Mouse (Mus musculus) urinary bladder, postnatal 10 days (tissue): ENCODE data around the gene Trpm3.

Experiments used
- DNase-seq: peaks from one replicate; pipeline ENCODE4 v3.0.0; 2022; ENCODE audit warnings: low spot score

The Trpm3 gene

DNA sequence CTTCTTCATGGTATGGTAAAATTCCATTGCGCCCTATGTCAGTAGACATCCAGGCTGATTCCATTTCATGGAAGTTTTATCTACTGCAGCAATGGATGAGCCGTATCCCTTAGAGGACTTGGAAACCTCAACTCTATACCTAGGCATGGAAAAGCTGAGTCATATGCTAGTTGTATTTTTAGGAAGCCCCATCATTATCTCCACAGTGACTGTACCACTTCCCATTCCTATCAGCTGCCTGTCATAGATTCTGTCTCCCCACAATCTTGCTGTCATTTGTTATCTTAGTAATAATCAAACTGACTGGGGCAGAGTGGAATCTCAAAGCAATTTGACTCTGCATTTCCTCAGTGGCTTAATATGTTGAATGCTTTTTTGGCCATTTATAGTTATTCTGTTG lies 169.2 kb downstream of the Trpm3 start:
- DNase-seq: no peak

DNA sequence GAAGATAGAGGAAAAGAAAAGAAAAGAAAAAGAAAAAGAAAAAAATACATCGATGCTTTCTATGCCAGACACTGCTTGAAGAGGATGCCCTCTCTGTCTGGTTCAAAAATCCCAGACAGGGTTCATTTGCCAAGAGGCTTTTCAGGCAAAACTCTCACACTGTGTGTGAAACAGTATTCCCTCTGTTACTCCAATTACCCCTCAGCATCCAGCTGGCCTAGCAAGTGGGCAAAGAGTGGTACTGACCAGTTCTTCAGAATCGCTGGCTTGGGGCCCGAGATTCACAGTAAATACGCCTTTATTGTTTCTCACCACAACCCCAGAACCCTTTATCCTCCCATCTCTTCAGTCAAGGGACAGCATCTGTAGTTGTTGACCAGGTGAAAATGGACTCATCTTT lies 178.5 kb downstream of the Trpm3 start:
- DNase-seq: no peak

DNA sequence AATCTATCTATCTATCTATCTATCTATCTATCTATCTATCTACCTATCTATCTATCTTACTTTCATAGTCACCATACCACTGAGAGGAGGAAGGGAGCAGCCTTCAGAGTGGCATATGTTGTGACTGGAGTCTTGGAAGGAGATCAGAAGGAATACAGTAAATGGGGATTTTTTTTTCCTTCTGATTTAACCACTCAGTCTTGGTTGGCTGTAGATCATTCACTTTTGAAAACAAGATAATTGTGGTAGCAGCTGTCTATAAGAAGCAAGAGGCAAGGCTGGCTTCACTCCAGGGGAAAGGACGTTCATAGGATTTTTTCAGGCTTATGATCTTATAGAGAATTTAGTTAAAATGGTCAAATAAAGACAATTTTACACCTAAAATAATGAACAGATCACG lies 188.0 kb downstream of the Trpm3 start:
- DNase-seq: no peak

DNA sequence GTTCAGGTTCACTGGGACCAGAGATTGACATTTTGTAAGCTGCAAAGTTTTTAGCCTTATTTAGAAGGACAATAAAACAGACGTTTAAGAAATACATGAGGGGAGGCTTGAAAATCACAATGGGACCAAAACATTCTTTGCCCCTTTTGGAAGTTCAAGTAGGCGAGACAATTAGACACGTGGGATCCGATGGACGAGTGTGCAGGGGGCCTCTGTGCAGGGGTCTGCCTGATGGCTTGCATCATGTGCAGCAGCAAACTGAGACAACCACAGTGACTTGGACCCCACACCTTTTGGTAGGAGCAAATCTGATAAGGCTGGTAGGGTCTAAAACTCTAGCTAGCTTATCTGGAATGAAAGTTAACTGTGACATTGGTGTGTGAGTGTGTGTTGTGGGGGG lies 188.4 kb downstream of the Trpm3 start:
- no peak for DNase-seq

DNA sequence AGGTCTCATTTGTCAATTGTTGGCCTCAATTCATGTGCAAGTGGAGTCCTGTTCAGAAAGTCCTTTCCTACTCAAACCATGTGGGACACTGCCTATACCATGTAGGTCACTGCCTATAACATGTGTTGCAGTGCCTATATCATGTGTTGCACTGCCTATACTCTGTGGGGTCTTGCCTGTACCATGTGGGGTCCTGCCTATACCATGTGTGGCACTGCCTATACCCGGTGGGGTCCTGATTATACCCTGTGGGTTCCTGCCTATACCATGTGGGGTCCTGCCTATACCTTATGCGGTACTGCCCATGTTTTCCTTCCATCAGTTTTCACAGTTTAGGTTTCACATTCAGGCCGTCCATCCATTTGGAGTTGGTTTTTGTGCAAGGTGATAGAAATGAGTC lies 197.4 kb downstream of the Trpm3 start:
- DNase-seq: no peak

DNA sequence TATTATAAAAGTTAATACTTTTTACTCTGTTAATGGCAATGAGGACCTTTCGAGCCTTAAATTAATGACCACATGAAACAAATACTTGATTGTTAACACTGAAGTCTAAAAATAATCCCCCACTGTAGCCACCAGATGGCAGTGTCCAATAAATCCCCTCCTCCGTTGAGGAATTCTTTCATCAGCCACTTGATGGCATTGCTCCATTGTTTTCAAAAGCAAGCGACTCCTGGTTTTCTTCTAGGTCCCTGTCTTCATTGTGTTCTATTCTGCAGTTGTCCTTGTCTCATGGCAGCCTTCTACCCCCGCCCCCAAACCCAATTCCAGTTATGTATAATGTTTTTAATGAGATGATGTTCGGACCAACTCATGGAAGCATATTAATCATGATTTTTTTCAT lies 198.6 kb downstream of the Trpm3 start:
- no peak for DNase-seq

DNA sequence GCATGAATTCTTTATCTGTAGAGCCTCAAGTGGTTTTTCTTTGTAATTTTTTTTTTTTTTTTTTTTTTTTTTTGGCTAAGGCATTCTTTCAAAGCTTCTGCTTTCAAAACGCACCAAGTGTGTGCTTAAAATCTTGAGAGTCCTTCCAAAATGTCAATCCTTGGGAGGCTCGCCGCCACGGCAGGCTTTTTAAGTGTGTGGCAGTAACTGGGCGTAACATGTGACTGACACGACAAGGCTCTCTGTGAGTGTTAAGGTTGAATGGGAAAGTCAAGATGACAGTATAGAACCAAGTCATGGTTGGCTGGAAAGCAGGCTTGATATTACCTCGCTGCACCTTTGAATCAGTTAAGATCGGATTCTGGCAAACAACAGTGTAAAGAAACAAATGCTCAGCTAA lies 200.1 kb downstream of the Trpm3 start:
- DNase-seq: no peak

DNA sequence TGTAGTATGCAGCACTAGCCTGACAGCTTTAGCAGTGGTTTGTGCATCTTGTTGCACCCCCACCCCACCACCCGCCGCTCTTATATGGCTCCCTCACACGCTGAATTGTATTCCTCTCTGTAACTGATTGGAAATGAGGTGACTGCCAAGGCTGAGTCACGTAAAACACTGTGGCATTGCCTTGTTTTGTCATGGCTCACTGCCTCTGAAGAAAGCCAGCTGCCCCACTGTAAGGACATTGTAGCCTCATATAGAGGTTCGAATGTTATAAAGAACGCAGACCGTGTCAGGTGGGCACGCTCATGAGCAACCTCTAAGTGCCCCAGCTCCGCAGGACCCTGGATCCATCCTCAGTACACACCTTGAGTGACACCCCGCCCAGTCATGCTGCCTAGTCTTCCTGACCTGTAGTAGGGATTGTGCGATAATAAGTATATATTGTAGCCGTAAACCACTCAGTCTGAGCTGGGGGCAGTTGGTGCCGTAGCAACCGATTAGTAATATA lies 215.2 kb downstream of the Trpm3 start:
- no peak for DNase-seq

DNA sequence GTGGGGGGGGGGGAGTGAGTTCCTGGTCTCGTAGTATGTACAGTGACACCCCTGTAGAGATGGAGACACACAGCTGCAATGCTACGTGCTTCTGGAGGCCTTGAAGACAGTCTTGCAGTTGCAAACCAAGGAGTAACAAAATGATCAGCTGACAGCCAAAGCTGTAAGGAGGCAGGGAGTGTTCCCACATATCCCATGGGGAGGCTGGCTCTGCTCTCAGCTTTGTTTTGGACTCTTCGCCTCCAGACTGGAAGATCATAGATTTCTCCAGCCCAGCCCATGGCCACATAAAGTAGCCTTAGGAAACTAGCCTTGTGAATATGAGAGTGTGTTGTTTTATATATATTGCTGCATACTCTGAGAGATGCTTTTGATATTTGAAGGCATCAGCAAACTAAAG lies 248.0 kb downstream of the Trpm3 start:
- no peak for DNase-seq

DNA sequence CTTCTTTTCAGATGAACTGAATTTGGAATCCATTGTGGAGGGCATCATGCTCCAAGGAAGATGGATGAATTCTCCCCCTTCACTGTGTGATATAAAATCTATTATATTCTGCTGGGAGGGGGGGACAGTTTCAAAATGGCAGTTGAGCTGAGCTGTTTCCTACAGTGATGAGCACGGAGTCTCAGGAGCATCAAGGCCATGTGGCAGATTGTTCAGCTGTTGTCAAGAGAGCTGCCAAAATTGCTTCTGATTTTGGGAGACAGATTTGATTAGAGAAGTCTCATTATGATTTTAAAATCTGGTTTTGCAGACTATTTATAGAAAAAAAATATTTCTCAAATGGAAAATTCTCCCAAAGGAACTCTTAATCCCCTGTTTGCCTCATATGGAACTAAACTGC lies 255.9 kb downstream of the Trpm3 start:
- DNase-seq: no peak

DNA sequence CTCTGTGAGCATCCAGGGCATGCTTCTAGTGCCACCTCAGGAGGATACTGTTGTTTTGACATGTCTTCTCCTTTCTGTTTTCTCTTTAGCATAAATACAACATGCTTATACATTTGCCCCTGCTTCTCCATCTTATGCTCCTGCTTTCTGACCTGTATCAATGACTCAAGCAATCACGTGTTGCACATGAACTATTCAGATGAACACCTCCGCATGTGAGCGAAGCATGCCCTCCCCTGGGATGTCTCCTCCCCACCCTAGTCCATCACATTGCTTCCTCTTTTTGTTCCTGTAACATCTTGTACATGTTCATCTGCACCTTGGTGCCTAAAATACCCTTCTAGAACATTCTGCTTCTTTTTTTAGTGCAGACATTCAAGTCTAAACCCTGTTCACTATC lies 265.2 kb downstream of the Trpm3 start:
- DNase-seq: no peak

DNA sequence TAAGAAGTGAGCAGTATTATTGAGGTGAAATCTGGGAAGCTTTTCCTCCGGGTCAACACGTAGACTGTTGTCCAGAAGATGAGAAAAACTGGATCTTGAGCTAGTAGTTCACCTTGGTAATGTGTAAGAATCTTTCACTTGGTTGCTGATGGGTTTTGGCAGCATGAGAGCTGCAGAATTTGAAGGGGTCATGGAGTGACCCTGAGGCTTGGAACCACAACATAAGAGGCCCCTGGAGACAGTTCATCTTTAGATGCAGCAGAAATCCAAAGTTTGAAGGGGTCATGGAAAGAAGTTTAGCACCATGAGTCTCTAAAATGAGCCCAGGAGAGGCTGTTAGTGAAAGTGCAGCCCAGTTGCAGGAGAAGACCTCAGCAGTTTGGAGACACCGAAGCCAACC lies 279.4 kb downstream of the Trpm3 start:
- DNase-seq: no peak

DNA sequence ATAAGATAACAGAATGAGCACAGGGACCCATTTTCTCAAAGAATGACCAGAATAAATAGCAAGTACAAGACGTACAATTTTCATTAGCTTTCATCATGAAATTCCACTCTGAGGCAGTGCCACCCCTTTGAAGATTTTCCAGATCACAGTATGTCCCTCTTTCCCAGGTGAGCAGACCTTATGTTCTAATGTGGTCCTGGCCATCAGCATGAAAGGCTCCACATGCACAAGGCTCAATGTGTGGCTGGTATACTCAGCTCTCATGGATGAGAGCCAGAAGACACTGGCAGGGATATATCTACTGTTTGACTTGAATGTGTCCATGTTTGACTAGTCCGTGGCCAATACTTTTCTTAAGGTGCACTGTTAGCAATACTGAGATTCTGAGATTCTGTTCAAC lies 298.4 kb downstream of the Trpm3 start:
- no peak for DNase-seq

DNA sequence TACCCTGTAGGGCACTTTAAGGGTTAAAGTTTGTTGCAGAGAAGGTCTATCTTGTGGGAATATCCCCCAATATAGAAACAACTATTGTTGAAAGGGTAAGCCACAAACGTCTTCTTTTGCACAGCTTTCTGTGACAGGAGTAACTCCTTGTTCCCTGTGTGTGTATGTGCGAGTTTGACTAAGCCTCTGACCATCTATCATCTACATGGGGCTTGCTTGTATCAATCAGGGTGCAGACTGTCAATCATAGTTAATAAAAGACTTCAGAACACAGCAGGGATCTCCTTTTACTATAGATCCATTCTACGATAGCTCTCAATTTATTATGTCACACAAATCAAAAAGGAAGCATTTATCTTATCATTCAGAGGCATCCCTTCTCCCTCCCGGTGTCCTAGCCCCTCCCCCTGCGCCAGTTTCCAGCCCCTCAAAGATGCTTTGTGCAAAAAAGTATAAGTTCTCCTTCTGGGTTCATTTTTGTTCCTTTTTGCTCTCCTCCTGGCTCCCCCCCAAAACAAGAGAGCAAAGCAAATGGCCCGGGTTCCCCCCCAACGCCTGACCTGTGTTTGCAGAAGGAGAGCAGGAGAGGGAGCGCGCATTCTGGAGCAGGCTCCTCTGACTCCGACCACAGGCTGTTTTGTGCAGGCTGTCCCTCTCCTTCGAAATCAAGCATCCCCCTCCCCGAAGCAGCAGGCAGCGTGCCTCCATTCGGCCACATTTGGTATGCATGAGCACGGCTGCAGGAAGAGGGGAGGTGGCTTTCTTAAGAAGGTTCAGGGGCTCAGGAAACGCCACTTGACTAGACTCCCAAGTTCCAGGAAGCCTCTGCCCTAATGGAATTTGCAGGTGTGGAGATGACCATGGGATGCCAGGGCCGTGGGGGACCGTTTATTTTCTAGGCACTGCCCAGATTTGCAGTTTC lies 308.8 kb downstream of the Trpm3 start:
- DNase-seq: no peak

DNA sequence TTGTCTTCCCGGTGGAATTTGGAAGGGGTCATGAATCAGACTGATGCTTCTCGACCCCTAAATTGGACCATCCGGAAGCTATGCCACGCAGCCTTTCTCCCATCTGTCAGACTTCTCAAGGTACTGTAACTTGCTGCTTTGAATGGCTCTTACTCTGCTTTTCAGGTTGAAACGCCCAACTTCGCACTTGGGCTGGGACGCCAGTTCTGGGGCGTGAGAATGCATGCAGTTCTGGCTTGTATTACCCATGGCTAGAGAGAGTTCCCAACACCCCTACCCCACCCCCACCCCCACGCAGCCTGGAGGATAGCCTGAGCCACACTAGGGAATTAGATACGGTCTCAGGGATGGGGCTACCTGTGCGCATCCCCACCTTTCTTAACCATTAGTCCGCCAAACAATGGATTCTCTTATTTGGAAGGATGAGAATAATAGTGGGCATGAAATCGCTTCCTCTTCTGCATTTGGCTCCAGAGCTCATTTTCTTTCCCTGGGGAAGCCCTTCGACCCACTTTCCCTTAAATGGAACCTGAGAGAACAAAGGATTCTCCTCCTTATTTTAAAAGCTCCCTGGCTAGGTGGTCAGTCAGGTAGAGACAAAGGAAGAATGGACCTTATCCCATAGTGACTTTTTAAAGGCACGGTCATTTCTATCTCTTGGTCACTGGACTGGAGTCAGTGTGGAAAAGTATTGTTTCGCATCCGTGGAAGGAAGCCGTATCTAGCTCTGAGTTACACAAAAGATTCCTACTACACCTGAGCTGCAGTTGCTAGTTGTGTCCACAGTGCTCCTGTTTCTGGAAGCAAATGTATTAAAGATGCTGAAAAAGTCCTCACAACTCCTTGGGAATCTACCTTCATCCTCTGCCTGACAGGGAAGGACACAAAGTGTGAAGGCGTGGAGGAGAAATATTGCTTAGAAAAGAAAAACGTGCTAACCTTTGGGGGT lies 309.8 kb downstream of the Trpm3 start:
- DNase-seq: no peak

DNA sequence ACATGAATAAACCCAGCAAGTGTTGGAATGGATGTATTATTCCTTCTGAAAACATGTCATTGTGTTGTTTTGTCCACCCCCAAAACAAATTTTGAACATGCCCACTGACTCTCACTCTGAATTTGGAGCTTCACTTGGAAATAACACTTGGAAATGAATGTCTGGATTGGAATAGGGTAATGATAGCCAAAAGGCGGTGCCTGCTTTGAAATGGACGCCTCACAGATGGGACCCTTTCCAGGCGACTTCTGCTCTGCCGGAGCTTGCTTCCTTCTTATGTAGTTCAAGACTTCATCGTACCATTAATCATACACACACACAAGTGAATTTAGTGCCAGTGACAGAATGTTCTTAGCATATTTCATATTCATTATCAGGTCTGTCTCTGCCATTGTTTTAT lies 312.4 kb downstream of the Trpm3 start:
- DNase-seq: no peak

DNA sequence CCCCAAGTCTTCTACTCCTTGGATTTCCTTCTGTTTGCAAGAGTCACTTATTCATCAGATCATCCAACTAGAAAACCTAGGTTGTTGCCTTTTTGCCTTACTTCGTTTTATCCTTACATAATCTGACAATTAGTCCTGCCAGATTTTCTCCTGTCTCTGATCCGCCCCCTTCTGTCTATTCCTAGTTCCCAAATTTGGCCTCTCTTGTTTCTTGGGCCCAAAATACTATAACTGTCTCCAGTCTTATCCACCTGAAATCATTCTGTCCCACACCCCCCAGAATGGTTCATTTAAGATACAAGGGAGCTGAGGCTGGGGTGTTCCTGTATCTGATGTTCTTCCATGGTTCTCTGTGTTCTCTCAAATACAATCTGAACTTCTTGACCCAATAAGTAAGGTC lies 318.1 kb downstream of the Trpm3 start:
- no peak for DNase-seq

DNA sequence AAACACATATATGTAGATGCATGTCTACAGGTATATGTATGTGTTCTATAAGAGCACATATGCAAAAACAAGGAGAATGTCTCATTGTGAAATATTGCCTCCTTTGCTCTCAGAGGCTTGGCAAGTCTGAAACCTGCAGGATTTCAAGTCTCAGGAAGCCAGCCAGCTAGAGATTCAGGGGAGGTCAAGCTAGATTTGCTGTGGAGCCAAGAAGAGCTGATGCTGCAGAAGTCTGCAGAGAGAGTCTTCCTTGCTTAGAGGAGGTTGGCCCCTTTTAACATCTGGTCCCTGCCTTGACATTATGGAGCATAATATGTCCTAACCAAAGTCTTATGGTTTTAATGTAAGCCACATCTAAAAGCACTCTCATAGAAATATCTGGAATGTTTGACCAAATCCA lies 323.2 kb downstream of the Trpm3 start:
- DNase-seq: no peak

DNA sequence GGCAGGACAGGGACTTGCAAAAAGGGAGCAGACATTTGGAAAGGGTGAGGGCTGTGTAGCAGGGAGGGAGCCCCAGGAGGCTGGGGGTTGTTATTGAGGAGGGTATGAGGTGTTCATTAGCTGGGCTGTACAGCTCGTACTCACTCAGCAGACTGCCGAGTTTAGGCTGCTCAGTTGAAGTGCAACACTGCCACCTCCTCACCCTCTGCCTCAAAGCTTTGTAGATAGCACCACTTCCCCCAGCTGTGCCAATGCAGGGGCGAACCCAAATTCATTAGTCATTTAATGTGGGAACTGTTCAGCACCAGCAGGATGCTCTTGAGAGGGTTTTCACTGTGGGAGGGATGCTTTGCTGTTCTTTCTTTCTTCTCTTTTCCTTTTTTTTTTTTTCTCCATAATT lies 324.7 kb downstream of the Trpm3 start:
- no peak for DNase-seq

DNA sequence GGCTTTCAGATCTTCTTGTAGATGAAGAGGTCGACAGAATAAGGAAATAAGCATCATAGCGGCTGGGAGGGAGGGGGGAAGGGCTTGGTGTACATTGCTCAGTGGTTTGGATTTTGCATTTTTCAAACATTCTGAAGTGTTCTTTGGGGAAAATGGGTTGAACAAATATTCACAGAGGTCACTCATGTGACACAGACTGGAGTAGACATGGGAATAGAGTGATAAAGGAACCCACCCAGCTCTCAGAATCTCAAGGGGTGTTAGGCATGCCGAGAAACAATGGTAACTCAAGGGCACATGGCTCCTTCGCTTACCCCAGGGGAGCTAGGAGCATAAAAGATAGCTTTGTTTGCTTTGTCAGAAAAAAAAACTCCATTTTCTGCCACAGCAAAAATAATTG lies 330.8 kb downstream of the Trpm3 start:
- no peak for DNase-seq

DNA sequence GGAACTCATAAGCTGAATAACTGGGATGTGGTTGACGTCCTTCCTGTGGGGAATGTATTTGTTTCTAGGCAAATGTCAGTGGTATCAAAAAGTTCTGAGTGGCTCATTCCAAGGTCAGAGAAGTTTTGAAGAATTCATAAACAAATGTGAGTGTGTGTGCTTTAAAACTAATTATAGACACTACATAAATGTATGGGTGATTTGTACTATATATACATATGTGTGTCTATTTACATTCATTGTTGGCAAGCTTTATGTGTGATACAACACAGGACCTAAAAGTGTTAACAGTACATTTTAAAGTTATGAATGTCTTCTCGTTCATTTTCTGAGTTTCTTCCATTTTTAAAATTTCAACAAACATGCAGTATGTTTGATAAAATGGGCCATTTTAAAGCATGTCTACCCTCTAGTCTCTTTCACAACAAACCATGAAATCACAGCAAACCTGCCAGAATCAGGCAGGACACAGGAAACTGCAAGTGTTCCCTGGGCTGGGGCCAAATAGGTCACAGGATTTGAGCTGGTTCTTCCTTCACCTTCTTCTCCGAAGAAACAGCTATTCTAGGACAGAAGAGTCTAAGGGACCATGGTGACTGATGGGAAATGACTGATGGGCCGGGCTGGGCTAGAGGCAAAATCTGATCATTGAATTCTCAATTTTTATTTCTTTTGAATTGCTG lies 334.3 kb downstream of the Trpm3 start:
- DNase-seq: no peak

DNA sequence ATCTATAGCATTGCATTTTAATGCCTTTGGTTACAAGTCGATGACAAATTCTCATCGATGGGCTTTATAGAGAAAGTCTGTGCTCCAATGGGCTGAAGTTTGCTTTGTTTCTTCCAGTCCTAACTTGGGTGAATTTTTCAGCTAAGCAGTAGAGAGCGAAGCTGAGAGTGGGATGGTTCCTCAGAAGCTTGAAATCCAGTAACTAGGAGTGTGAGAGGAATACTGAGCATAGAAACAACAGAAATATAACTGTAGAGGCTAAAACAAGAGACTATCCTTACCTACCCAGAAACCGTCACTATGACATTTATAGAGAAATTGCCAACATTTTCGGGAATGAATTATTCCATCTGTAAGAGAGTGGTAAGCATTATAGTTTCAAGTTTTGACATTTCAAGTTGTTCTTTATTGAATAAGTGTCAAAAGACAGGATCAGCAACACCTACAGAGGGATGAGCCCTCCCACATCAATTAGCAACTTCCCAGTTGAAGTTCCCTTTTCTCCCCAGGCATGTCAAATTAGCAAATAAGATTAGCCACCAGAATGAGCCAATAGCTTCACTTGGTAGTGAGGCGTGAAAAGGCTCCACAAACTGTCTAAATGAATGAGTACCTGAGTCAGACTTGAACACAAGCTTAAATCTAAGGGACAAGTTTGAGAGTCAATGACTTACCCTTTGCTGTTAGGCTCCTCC lies 339.6 kb downstream of the Trpm3 start:
- DNase-seq: no peak
